Mouse (Mus musculus) cerebellum, adult 11 months (tissue): Measurements from ENCODE around the gene Tmem208.
A peak's percentile ranks its signal among the peaks of the same experiment; 100 is the strongest.

Source experiments
- DNase-seq: peaks from one replicate; pipeline ENCODE4 v3.0.0; 2022

Tmem208 gene

DNA sequence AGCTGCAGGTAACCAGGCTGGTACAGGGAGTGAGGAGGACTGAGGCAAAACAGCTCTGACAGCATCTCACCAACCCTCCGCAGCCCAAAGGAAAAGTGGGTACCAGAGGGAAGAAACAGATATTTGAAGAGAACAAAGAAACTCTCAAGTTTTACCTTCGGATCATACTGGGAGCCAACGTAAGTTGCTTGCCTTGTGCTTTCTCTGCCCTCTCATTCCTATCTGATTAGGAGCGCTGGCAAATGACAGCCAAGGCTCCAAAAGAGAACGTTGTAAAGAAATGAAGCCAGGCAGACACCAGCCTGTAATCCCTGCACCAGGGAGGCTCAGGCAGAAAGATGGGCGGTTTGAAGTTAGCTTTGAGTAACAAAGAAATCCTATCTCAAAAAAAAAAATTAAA lies 814 bp downstream of the Tmem208 start:
- no peak for DNase-seq

GRCm38 (mm10) chr8:105330325-105330724 lies 4.2 kb downstream of the Tmem208 start:
- DNase-seq = no peak

DNA sequence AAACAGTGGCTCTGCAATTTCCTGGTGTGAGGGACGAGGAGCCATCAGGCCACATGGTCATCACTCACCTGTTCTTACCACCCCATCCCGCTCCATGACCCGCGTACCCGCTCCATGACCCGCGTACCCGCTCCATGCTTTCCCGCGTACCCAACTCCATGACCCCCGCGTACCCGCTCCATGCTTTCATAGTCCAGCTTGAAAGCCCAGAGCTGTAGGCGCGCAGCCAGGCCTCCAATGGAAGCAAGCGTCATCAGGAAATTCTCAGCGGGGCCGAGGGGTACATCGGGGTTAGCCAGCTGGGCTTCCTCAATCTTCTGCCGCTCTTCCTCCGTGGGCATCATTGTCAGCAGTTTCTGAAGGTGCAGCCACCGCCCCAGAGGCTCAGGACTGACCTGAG lies 5.3 kb downstream of the Tmem208 start:
- no peak for DNase-seq

DNA sequence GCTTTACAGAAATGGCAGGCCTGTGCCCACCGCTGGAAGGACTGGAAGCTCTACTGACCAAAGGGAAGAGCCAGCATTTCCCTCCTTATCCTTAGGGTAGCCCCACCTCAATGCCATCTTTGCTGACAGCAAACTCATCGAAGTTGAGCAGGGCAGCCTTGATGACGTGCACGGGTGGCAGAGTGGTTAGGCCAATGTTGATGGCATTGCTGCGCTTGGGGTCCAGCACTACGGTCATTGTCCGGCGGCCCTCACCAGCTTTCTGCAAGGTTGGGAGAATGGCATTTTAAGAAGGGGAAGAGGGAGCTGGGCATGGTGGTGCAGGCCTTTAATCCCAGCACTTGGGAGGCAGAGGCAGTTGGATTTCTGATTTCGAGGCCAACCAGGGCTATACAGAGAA lies 5.8 kb downstream of the Tmem208 start:
- no peak for DNase-seq

- no peak for DNase-seq
Observed at GRCm38 (mm10) chr8:105332523-105332922, 6.4 kb downstream of the Tmem208 start.

DNA sequence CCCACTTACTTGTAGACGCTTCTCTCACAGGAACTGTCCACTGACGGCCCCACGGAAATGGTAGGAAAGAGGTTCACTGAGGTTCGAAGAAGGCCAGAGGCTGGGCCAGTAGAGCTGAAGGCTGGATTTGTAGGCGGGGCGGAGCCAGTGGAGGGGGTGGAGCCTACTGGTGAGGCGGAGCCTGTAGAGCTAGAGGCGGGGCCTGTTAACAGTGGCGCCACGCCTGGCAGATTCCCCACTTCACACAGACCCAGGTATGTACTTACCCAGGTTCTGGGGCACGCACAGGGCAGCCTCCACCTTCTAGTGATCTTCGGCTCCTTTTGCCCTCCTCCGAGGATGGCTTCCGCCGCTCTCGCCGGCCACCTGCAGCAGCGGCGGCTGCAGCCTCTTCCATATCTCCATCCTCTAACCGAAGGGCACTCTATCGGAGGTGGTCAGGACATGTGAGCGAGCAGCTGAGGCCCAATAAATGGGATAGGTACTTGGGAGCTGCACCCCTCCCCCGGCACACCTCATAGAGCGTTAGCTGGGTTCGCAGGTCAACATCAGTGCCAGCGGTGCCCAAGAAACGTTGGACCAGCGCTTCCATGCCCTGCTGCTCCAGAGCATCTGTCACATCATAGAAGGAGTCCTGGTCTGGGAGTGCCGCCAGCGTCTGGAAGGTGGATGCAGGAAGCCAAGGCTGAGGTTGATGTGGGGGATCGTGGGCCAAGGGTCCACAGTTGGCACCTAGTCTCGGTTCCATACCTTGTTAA lies 10.4 kb downstream of the Tmem208 start:
- no peak for DNase-seq

DNA sequence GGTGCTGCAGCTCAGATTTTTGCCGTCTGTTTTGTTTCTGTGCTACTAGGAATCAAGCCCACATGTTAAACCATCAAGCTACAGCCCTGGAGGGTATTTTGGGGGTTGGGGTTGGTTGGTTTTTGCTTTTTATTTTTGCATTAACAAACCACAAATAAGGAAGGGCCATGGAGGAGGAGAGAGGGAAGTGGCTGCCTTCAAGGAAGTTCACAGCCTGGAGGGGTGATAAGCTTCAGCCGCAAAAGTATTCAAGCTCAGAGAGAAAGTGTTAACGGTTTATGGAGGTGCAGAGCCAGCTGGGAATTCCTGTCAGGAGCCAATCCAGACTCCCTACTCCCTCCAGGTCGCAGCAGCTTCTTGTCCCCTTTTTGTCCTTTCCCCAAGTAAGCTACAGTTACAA lies 12.8 kb downstream of the Tmem208 start:
- DNase-seq = no peak

DNA sequence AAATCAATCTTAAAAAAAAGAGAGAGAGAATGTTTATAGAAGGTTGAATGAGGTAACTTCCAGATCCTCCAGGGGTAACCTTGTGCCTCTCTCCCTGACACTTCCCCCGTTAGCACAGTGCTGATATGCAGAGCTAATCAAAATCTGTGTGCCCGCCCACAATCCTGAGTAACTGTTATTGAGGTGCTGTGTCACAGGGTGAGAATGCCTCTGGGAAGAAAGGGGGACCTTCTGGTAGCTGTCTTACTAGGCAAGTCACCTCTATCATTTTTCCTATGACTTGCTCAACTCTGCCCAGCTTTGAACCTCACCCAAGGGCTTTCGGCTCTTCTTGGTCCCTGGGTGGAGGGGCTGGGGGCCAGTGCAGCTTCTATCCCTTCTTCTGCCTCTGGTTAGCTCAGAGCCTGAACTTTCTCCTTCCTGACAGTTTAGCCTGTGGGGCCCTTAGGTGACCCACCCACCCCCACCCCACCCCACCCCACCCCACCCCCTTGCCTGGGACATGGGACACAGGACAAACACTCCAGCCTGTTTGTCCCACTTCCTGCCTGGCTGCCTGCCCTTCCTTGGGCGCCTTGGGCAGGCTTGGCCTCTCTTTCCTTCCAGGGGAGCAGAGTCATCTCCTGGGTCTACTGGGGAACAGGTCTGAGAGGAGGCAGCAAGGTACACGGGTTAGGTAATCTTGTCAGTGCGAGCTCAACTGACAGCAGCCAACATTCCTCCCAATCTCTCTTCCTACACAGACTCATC lies 13.9 kb downstream of the Tmem208 start:
- no peak for DNase-seq

DNA sequence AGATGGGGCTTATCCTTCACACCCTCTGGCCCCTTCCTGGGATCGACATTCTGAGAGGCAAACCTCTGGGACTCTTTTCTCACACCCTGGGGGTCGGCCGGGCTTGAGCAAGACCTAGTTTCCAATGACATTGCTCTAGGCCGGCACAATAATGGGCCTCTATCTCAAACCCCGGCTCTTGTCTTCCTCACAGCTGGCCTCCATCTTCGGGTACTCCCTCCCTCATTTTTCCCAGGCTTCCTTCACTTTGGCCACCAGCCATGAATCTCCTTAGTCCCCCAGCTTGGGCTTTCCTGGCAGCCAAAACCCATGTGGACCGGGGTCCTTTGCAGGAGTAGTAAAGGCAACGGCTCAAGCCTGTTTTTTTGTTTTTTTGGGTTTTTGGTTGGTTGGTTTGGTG lies 15.2 kb downstream of the Tmem208 start:
- no peak for DNase-seq

- no peak for DNase-seq
Observed at GRCm38 (mm10) chr8:105342768-105343167, 16.6 kb downstream of the Tmem208 start.

DNA sequence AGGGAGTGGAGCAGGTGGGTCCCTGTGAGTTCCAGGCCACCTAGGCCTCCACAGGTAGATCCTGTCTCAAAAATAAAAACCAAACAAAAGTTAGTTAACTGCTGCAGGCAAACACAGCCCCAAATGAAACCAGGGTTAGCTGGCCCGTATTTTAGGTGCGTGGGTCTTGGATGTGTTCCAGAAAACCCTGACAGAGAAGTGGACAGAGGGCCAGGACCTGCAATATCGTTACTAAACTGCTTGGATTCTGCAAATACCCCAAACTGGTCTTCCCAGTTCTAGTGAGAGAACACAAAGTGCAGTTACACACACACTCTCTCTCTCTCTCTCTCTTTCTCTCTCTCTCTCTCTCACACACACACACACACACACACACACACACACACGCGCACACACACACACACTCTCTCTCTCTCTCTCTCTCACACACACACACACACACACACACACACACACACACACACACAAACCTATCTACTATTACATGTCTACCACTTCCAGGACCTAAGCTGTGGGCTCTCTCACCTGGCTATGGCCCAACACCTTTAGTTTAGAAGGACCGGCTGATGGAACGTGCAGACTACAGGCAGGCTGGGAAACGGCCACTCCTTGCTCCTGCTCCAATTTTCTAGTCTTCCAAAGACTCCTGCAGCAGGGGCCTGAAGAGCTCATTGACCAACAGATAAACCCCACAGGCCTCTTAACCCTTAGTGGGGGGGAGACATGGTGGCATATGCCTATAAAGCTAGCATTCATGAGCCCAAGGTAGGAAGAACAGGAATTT lies 17.8 kb downstream of the Tmem208 start:
- no peak for DNase-seq

DNA sequence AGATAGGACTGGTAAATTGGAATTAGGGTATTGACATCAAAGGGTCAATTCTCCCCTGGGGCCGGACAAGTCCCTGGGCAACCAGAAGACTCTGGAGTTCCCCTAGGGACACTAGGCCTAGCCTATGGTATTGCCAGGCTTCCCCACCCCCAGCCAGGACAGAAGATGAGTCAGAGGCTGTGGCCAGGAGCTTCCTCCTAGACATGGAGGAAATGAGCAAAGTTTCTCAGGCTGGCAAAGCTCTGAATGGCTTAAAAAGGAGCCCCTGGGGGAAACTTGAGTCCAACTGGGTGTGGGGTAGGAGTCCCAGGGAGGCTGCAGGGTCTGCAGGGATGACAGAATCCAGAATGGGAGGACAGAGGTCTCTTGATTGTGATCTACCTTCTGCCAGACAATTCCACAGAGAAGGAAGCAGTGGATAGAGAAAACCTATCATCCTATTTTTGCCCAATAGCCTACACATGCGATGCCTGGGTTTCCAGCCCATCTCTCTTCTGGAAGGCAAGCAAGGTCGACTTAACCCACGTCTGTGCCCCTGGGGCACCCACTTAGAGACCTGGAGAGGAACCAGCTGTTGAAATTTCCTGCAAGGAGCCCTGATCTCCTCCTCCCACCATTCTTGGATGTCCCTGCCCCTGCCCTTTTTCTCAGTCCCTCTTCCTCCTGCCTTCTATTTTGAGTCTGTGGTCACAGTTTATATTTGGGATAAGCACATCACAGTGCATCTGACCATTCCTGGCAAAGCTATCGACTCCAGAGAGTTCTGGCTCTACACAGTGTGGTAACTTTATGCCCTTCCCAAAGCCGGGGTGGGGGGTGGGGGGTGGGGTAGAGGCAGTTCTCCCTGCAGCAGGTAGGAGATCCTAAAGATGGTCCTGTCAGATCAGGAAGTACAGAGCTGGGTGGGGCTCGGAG lies 19.2 kb downstream of the Tmem208 start:
- DNase-seq = no peak

DNA sequence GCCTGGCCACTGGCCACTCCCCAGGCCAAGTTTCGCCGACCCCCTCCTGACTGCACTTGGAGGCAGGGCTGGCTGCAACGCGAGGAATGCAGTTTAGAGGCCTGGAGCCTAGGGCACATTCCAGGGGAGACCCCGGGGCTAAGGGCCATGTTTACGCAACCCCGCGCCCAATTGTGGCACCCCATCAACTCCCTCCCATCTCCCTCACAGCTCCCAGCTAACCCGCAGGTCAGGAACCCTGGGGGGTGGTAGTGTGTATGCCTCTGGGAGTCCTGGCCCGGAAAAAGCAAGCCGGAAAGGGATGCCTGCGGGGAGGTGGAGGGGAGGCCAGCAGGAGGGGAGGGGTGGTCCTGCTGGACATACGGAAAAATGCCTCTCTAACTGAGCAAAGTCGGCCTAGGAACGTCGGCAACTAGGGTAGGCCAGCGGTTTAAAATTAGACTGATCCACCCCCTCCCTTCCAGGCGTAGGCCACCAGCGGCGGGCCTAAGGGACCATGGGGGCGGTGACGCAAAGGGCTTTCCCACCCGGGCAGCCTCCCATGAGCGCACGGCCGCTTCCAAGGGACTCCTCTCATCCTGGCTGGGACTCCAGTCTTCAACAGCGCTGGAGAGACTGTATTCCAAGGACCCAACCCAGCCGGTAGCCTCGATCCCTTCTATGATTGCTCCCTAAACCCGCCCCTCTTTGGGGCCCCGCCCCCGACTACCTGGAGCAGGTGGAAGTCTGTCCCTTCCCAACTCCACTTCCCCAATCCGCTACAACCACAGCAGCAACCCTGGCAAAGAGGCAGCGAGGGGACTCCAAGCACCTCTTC lies 20.7 kb downstream of the Tmem208 start:
- peak; percentile 52 for DNase-seq

GRCm38 (mm10) chr8:105347428-105348221 lies 21.5 kb downstream of the Tmem208 start, which contains the start of gene Fhod1:
Gene Fhod1 (minus strand): TSS chr8:105347953.
- DNase-seq = peak; percentile 91

DNA sequence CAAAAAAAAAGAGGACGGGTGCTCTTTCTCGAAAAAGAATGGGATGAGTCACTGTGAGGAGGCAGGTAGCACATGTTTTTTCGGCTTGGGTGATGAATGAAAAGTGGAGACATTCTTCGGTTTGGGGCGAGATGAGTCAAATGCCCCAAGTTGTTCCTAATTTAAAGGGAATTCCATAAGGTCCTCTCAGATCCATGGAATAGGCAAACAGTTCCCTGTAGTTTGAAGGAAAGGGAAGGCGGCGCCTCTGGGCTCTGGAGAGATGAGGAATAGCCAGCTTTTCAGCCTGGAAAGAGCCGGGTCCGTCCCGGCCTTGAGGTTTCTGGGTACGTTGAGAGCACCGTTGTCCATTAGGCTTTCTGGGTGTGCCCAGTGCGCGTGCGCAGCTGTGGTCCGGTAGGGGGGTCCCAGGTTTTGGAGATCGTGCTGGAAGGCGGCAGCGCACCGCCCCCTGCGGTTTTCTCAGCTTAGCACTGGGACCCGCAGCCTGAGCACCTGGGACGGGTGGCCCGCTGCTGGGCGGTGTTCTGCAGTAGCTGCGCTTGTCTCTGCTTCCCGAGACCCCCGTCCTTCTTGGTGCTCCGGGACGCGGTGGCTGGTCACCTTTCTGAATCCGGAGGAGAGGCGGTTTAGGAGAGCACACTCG lies 22.4 kb downstream of the Tmem208 start, which contains the start of gene Slc9a5:
Gene Slc9a5, plus strand, starts transcription at position 394 of the 646 bp plus-strand sequence.
- DNase-seq = peak; percentile 76

- peak; percentile 61 for DNase-seq
Observed at GRCm38 (mm10) chr8:105349096-105349771, 23.1 kb downstream of the Tmem208 start.

DNA sequence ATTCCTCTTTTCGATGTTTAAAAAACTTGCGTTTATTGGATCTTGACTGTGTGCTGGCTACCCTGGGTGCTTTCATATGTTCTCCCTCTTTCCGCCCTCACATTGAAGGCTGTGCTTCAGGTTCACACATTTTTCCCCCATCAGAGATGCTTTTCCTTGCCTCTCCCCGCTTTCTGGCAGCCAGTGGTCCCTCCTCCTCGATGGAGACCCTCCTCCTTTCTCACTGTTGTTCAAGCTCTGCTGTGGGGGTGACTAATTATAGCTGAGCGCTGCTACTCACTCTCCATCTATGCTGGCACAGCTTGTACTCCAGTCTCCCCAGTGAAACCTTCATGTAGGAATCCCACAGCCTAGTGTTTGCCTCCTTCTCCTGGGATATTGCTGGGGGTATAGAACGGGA lies 24.0 kb downstream of the Tmem208 start:
- no peak for DNase-seq

DNA sequence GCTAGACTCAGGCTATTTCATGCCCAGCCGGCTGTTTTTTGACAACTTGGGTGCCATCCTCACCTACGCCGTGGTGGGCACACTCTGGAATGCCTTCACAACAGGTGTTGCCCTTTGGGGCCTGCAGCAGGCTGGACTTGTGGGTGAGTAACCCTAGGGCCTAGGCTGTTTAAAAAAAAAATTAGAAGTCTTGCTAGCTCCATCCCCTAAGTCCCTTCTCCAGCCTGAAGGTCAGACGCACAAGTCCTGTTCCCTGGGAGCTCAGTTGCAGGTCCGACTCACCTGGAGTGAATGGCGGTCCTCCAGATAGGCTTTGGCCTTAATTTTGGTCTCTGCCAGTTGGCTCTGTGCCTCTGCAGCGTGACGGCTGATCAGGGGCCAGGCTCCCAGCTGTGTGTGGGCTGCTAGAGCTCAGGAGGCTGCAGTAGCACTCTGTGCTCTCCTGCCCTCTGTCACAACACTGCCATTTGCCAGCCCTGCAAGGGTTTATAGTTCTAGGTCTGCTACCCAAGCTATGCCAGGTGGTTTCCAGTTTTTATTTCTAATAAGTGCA lies 27.5 kb downstream of the Tmem208 start:
- DNase-seq = peak; percentile 68

- no peak for DNase-seq
Observed at GRCm38 (mm10) chr8:105354549-105354948, 28.4 kb downstream of the Tmem208 start.
